Mouse (Mus musculus): ENCODE data around the gene Abhd17a. TPM values are rescaled to one million over a fixed set of nuclear protein-coding genes. Genes with fewer than 3 reads are reported as not detected.

Gene Abhd17a
- total and polyA plus RNA-seq, 3 experiments = 86.5 to 625 (median 104) TPM

DNA sequence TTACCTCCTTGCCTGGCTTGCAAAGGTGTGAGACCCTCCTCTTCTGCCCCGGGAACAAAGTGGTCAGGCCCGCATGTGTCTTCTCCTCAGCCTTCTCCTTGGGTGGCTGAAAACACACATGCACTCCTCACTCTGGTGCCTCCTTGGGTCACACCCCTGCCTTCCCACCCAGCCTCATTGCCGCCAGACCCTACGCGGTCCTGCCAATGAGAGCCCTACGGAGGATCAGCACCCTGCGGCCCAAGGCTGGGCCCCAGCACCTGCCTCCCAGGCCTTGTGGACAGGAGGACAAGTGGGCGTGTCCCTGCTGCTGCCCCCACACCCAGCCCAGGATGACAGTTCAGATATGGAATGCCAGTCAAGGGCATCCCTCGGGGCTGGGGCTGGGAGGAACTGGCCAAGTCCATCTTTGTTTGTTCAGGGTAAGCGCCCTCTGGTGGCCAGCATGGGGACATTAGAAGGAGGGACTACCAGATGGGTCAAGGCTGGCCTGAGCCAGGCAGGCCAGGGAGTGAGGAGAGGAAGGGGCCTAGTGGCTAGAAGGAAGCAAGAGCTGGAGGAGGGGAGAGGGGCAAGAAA is 41.6 kb downstream of the Abhd17a start:
- DNase-seq = peak; percentile 93

DNA sequence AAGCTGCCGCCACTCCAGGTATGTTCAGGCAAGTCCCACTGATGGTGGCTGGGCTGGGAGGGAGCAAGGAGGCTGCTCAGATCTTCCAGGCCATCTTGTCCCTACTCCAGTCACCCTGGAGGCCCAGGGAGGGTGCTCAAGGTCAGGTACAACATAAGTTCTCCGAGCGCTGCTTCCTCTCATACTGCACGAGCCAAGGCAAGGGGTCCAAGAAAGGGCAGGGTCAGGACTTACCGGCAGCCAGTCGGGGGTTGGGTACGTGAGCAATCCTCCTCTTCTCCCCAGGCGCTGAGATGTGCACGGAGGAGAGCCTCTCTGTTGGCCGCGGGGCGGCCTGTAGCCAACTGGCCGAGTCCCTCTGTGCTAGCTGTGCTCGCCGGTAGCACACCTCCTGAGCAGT is 42.6 kb downstream of the Abhd17a start:
- DNase-seq = peak; percentile 55

DNA sequence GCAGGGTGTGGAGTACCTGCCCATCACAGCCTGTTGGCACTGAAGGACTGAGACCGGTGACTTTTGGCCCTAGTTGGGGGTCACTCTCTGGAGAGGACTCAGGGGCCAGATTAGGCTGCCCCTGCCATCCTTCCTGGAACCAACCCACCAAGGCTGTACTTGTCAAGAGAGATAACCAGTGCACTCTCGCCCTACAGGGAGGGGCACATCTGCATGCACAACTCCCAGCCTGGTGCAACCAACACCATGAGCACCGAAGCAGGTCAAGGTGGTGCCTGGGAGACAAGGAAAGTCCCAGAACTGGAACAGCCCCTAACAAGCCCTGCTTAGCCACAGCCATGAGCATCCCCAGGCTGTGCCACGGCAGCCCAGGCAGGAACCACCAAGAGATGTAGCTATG is 43.2 kb downstream of the Abhd17a start:
- DNase-seq = no peak

DNA sequence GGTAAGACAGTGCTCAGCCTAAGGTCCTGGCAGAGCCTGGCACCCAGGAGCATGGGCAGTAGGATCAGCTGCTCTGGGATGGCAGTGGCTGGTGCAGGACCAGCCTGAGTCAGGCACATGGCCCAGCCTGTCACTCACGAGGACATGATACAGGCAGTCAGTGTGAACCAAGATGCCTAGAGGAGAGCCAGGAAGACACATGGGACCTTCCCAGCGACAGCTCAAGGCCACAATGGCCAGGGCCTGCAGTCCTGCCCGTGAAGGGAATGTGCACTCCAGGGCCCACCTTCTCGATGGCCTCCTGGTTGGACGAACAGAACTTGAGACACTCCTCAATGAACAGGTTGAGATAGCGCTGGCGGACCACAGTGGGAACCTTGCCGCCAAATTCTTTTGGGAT is 44.6 kb downstream of the Abhd17a start:
- peak; percentile 65 for DNase-seq

DNA sequence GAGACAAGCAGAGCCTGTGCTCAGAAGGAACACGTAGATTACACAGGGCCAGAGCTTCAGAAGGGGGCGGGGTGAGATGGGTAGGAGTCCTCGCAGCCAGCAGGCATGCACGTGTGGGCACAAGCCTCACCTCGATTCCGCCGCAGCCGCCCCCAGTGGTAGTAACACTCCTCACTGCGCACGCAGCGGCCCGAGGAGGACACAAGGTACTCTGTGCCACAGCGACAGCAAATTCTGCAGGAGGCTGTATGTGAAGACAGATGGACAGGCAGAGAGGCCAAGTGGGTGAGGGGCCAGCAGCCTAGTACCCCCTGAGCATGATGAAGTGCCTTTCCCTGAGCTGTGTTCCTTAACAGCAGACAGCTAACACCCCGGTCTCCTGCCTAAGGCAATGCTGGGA is 46.3 kb downstream of the Abhd17a start:
- DNase-seq = no peak

DNA sequence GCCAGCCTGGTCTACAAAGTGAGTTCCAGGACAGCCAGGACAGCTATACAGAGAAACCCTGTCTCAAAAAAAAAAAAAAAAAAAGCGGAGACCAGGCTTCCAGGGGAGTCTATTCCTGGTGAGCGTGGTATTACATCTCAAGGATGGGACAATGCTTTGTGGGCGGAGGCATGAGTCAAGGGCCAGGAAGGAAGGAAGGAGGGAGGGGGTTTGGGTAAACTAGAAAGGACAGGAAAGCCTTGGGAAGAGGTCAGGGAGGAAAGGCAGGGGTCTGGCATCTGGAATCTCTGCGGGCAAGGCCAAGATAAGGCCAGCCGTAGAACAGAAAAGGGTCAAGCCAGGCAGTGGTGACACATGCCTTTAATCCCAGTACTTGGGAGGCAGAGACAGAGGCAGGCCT is 50.6 kb downstream of the Abhd17a start:
- peak; percentile 81 for DNase-seq

DNA sequence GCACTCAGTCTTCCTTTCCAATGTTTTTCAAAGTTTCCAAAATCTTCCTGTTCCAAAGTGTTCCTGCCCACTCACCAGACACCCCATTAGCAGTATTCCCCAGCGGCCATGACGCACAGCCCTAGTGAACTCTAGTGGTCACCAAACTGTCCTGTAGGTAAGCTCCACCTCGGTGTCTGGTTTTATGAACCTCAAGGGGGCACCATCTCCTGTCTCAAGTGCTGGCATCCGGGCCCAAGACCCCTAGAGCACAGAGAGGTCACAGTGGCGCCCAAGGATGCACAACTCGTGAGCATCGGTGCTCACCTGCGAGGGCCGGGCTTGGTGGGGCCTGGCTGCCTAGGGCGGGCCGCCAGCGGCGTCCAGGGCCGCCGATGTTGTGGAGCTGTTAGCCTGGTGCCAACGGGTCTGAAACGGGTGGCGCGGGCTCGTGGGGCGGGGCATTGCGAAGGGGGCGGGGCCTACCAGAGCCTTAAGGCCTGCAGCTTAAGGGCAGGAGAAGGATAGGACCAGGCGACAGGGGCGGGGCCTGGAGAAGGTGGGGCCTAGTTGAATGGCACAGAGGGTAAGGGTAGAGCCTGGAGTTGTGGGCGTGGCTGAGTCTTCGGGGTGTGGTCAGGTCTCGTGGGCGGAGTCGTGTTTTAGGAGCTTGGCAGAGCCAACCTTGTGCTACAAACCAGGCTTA is 51.3 kb downstream of the Abhd17a start, which contains the start of gene Atp8b3:
Gene Atp8b3 (minus strand): TSS at position 415 of the 685 bp plus-strand sequence.
- peak; percentile 96 for DNase-seq

DNA sequence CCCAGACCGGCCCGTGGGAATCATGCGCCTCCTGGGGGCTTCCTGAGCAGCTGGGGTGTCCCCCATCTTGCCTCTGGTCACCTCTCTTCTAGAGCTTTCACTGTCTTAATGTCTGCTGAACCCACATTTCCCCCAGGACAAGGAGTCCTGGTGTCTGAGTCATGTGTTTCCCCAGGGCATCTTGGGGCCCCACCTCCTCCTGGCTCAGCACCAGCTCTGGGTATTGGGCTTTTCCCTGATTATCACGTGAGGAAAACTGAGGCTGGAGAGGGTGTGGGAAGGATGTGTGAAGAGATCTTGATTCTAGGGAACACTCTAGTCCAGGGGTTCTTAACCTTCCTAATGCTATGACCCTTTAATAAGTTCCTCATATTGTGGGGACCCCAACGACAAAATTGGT is 52.0 kb downstream of the Abhd17a start:
- DNase-seq = peak; percentile 74

DNA sequence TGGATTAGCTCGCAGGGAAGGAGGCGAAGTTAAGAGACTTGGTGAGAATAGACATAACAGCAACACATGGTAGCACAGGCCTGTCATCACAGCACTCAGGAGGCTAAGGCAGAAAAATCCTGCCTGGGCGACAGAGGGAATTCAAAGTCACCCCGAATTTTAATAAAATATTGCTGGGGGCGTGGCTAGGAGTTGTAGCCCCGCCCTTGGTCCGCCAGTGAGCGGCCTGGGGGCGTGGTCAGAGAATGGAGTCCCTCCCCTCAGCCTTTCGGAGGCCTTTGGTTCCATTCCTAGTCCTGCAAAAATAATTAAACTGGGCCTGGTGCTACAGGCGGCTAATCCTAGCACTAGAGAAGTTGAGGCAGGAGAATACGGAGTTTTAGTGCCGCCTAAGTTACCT is 54.4 kb downstream of the Abhd17a start:
- DNase-seq = no peak

DNA sequence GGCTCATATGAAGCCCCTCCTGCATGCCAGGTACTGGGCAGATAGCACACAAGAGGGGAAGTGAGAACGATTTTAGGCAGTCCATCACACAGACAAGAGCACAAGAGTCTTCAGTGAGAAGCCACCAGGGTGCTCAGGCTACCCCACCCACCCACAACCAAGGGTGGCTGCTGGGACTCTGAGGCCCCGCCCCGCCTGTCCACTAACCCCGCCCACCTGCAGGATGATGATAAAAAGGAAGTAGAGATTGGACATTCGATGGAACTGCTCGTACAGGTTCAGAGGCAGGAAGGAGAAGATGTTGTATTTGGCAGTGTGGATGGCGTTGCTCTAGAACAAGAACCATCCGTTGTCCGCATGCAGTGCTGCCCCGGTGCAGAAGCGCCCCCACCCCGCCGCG is 55.1 kb downstream of the Abhd17a start:
- no peak for DNase-seq

DNA sequence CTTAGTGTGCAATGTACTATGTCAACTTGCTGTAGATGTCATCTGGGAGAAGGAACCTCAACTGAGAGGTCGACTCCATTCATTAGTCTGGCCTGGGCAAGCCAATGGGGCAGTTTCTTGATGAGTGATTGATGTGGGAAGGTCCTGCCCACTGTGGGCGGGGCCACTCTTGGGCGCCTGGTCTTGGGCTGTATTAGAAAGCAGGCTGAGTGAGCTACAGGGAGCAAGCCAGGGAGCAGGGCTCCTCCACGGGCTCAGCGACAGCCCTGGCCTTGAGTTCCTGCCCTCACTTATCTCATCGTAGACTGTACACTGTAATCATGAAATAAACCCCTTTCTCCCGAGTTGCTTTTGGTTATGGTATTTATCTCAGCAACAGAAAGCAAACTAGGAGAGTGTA is 56.4 kb downstream of the Abhd17a start:
- peak; percentile 69 for DNase-seq

Small RNA genes within 50 kb of the gene (microRNA-seq; reads per million reads assigned to microRNA genes)
- 1.5 to 3.3 reads per million in 2 experiments for gene Mir6912

Other genes with a start within 250 kb of the Abhd17a start
- 10 to 100 TPM in 1 of 2 experiments, 1 to 10 TPM in 1; 8.0 to 10.3 TPM for gene Adamtsl5, start 241.9 kb downstream of the Abhd17a start, total RNA-seq (2021)
- gene Adamtsl5, start 241.9 kb downstream of the Abhd17a start, polyA plus RNA-seq (2012; rRNA removed) = 35.1 and 41.5 TPM in 2 replicates
- under 1 TPM; 0.14 to 0.45 TPM for gene Plk5, start 233.9 kb downstream of the Abhd17a start, total RNA-seq (2021)
- gene Plk5, start 233.9 kb downstream of the Abhd17a start, polyA plus RNA-seq (2012; rRNA removed) = 1.5 and 2.6 TPM in 2 replicates
- 10 to 100 TPM; 19.2 to 19.5 TPM for gene Mex3d, start 202.7 kb downstream of the Abhd17a start, total RNA-seq (2021)
- gene Mex3d, start 202.7 kb downstream of the Abhd17a start, polyA plus RNA-seq (2012; rRNA removed) = 60.7 and 61.5 TPM in 2 replicates
- gene Mbd3, start 190.8 kb downstream of the Abhd17a start, total RNA-seq (2021) = 100 to 1,000 TPM; 125 to 146 TPM
- gene Mbd3, start 190.8 kb downstream of the Abhd17a start, polyA plus RNA-seq (2012; rRNA removed) = 158 and 165 TPM in 2 replicates
- gene Uqcr11, start 183.5 kb downstream of the Abhd17a start, total RNA-seq (2021) = 1,000 to 10,000 TPM in 1 of 2 experiments, 100 to 1,000 TPM in 1; 714 to 1,027 TPM
- gene Uqcr11, start 183.5 kb downstream of the Abhd17a start, polyA plus RNA-seq (2012; rRNA removed) = 2,955 and 2,958 TPM in 2 replicates
- 10 to 100 TPM; 46.6 to 55.4 TPM for gene Tcf3, start 156.7 kb downstream of the Abhd17a start, total RNA-seq (2021)
- gene Tcf3, start 156.7 kb downstream of the Abhd17a start, polyA plus RNA-seq (2012; rRNA removed) = 148 and 152 TPM in 2 replicates
- not detected for gene Onecut3, start 95.5 kb downstream of the Abhd17a start, total RNA-seq (2021)
- gene Onecut3, start 95.5 kb downstream of the Abhd17a start, polyA plus RNA-seq (2012; rRNA removed) = not detected in 2 replicates
- gene Atp8b3, start 51.2 kb downstream of the Abhd17a start, total RNA-seq (2021) = 1 to 10 TPM in 1 of 2 experiments, under 1 TPM in 1; 0.52 to 1.1 TPM
- 0.16 and 0.21 TPM in 2 replicates for gene Atp8b3, start 51.2 kb downstream of the Abhd17a start, polyA plus RNA-seq (2012; rRNA removed)
- gene Rexo1, start 28.8 kb downstream of the Abhd17a start, total RNA-seq (2021) = 10 to 100 TPM; 37.1 to 41.8 TPM
- 88.8 and 105 TPM in 2 replicates for gene Rexo1, start 28.8 kb downstream of the Abhd17a start, polyA plus RNA-seq (2012; rRNA removed)
- gene Klf16, start 13.0 kb downstream of the Abhd17a start, total RNA-seq (2021) = 10 to 100 TPM in 1 of 2 experiments, 1 to 10 TPM in 1; 9.6 to 10.6 TPM
- 39.5 and 48.0 TPM in 2 replicates for gene Klf16, start 13.0 kb downstream of the Abhd17a start, polyA plus RNA-seq (2012; rRNA removed)
- gene Scamp4, start 12.5 kb upstream of the Abhd17a start, total RNA-seq (2021) = 10 to 100 TPM; 55.9 to 68.7 TPM
- gene Scamp4, start 12.5 kb upstream of the Abhd17a start, polyA plus RNA-seq (2012; rRNA removed) = 161 and 190 TPM in 2 replicates
- 1 to 10 TPM; 2.0 to 4.0 TPM for gene Adat3, start 12.5 kb upstream of the Abhd17a start, total RNA-seq (2021)
- 31.5 and 33.0 TPM in 2 replicates for gene Adat3, start 12.5 kb upstream of the Abhd17a start, polyA plus RNA-seq (2012; rRNA removed)
- 1 to 10 TPM; 1.3 to 1.4 TPM for gene Gm49322, start 15.7 kb upstream of the Abhd17a start, total RNA-seq (2021)
- gene Gm49322, start 15.7 kb upstream of the Abhd17a start, polyA plus RNA-seq (2012; rRNA removed) = 2.2 and 2.3 TPM in 2 replicates
- 100 to 1,000 TPM; 110 to 133 TPM for gene Csnk1g2, start 32.5 kb upstream of the Abhd17a start, total RNA-seq (2021)
- gene Csnk1g2, start 32.5 kb upstream of the Abhd17a start, polyA plus RNA-seq (2012; rRNA removed) = 241 and 255 TPM in 2 replicates
- gene Btbd2, start 66.7 kb upstream of the Abhd17a start, total RNA-seq (2021) = 10 to 100 TPM; 54.1 to 73.9 TPM
- 165 and 166 TPM in 2 replicates for gene Btbd2, start 66.7 kb upstream of the Abhd17a start, polyA plus RNA-seq (2012; rRNA removed)
- gene Mknk2, start 87.8 kb upstream of the Abhd17a start, total RNA-seq (2021) = 100 to 1,000 TPM; 185 to 189 TPM
- 427 and 546 TPM in 2 replicates for gene Mknk2, start 87.8 kb upstream of the Abhd17a start, polyA plus RNA-seq (2012; rRNA removed)
- 10 to 100 TPM; 18.0 to 19.4 TPM for gene Mob3a, start 111.6 kb upstream of the Abhd17a start, total RNA-seq (2021)
- 22.5 and 27.1 TPM in 2 replicates for gene Mob3a, start 111.6 kb upstream of the Abhd17a start, polyA plus RNA-seq (2012; rRNA removed)
- gene Izumo4, start 111.8 kb upstream of the Abhd17a start, total RNA-seq (2021) = 10 to 100 TPM; 13.2 to 21.2 TPM
- 73.3 and 74.3 TPM in 2 replicates for gene Izumo4, start 111.8 kb upstream of the Abhd17a start, polyA plus RNA-seq (2012; rRNA removed)
- gene Ap3d1, start 151.9 kb upstream of the Abhd17a start, total RNA-seq (2021) = 100 to 1,000 TPM in 1 of 2 experiments, 10 to 100 TPM in 1; 85.6 to 104 TPM
- gene Ap3d1, start 151.9 kb upstream of the Abhd17a start, polyA plus RNA-seq (2012; rRNA removed) = 98.1 and 131 TPM in 2 replicates
- gene Dot1l, start 164.9 kb upstream of the Abhd17a start, total RNA-seq (2021) = 10 to 100 TPM; 31.7 to 80.6 TPM
- 109 and 170 TPM in 2 replicates for gene Dot1l, start 164.9 kb upstream of the Abhd17a start, polyA plus RNA-seq (2012; rRNA removed)
- gene Sf3a2, start 207.9 kb upstream of the Abhd17a start, total RNA-seq (2021) = 10 to 100 TPM; 53.6 to 58.7 TPM
- gene Sf3a2, start 207.9 kb upstream of the Abhd17a start, polyA plus RNA-seq (2012; rRNA removed) = 103 and 104 TPM in 2 replicates
- 10 to 100 TPM; 72.2 to 83.6 TPM for gene Plekhj1, start 208.3 kb upstream of the Abhd17a start, total RNA-seq (2021)
- 81.1 and 102 TPM in 2 replicates for gene Plekhj1, start 208.3 kb upstream of the Abhd17a start, polyA plus RNA-seq (2012; rRNA removed)
- gene Amh, start 214.9 kb upstream of the Abhd17a start, total RNA-seq (2021) = under 1 TPM; 0.73 to 0.95 TPM
- 1.7 and 2.1 TPM in 2 replicates for gene Amh, start 214.9 kb upstream of the Abhd17a start, polyA plus RNA-seq (2012; rRNA removed)
- gene Jsrp1, start 223.2 kb upstream of the Abhd17a start, total RNA-seq (2021) = 10 to 100 TPM in 1 of 2 experiments, 1 to 10 TPM in 1; 2.3 to 18.5 TPM
- 4.2 and 4.9 TPM in 2 replicates for gene Jsrp1, start 223.2 kb upstream of the Abhd17a start, polyA plus RNA-seq (2012; rRNA removed)
- 100 to 1,000 TPM; 780 to 923 TPM for gene Oaz1, start 236.3 kb upstream of the Abhd17a start, total RNA-seq (2021)
- 1,168 and 1,414 TPM in 2 replicates for gene Oaz1, start 236.3 kb upstream of the Abhd17a start, polyA plus RNA-seq (2012; rRNA removed)

All from adrenal gland, adult 2 months (tissue).